9 mouse cellular contexts compared by ENCODE assay signal in the genomic region with DNA sequence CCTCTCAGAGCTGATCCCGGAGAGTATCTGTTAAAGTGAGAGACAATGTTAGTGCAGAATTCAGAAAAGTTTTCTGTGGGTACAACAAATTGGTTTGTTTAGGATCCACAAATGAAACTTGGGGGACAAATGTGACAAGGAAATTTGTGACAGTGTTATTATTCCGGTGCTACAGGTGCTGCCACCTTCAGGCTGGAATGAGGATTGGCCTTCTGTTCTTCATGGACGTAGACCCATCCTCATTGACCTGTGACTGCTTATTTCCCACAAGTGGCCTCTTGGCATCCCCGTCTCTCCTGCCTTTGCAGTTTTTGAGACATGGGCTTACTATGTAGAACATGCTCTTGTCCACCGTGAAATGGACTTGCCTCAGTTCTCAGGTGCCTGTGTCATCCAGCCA.
DNase-seq lines count a peak whose midpoint lies in the region; ATAC-seq and TF ChIP-seq lines count a peak whose summit lies in the region.
"Had no signal": no experiment of that assay in that cellular context is flagged by ENCODE, and none has a peak within 500 bp of the region (broad histone marks: within the 10 kb centered on the region; RNA-seq: fewer than 3 reads in every experiment).

No protein-coding gene starts in this region.

- peak; percentile 11 for DNase-seq in adrenal gland, postnatal 14 days
- no peak for DNase-seq in adrenal gland, adult 18-20 months (ENCODE audit: low spot score in 2 of 2)
- DNase-seq in liver, adult 2 months (ENCODE audit: extremely low read depth, low read depth, low spot score), result peak; percentile 11
- no peak for DNase-seq in liver
- DNase-seq in embryonic facial prominence, embryonic 10.5 days (ENCODE audit: low spot score), result no peak

- no peak overlapping the region for H3K9ac ChIP-seq in liver, adult 2 months (ENCODE audit: low read depth, low read length)

- peak; percentile 49; the same call in 1 of the 2 replicates for TF ChIP-seq CTCF in liver, adult 2 months (IDR thresholded peaks at IDR 0.05; ENCODE audit: low read depth, low read length)

- H3K4me1 ChIP-seq in liver, adult 2 months (ENCODE audit: control insufficient read depth, insufficient read depth, low read length), result no peaks in the 10 kb centered on the region
- H3K4me1 ChIP-seq in embryonic facial prominence, embryonic 10.5 days, result no peaks in the 10 kb centered on the region
- H3K4me1 ChIP-seq: midbrain, embryonic 10.5 days had no signal

- no peaks in the 10 kb centered on the region for H3K79me2 ChIP-seq in liver, adult 2 months (ENCODE audit: control insufficient read depth, insufficient read depth, low read length)

- H3K27me3 ChIP-seq in liver, adult 2 months (ENCODE audit: control insufficient read depth, insufficient read depth, low read length), result no peaks in the 10 kb centered on the region
- H3K27me3 ChIP-seq in embryonic facial prominence, embryonic 10.5 days (replicated peaks; ENCODE audit: low read depth, poor library complexity, severe bottlenecking), result no peaks in the 10 kb centered on the region

- no peak for TF ChIP-seq POLR2A in liver, adult 2 months (IDR thresholded peaks at IDR 0.05; ENCODE audit: extremely low read depth, insufficient read depth, low read length)

- ATAC-seq in activated CD4-positive, CD25-positive, alpha-beta regulatory T cell, adult 4 months, result peak; percentile 65
- ATAC-seq in megakaryocyte progenitor cell, adult 5-6 weeks (replicated peaks; ENCODE audit: poor library complexity), result peak; percentile 85
- ATAC-seq in erythroid progenitor cell, adult 5-6 weeks (replicated peaks; ENCODE audit: low FRiP score, poor library complexity, severe bottlenecking), result no peak

- H3K4me3 ChIP-seq in liver, adult 2 months (ENCODE audit: insufficient read depth, low read depth, low read length), result no peak overlapping the region
- H3K4me3 ChIP-seq in embryonic facial prominence, embryonic 10.5 days, result no peak overlapping the region
- H3K4me3 ChIP-seq: midbrain, embryonic 10.5 days had no signal

- no peaks in the 10 kb centered on the region for H3K9me3 ChIP-seq in embryonic facial prominence, embryonic 10.5 days
- H3K9me3 ChIP-seq: midbrain, embryonic 10.5 days had no signal

- H3K27ac ChIP-seq in liver, adult 2 months (replicated peaks; ENCODE audit: insufficient read depth, low read depth, low read length), result no peak overlapping the region
- H3K27ac ChIP-seq in embryonic facial prominence, embryonic 10.5 days (replicated peaks), result no peak overlapping the region
- H3K27ac ChIP-seq: midbrain, embryonic 10.5 days had no signal

- WGBS in liver, adult 2 months, result 77% methylated on average over 5 of the region's 5 CpGs
- WGBS in embryonic facial prominence, embryonic 10.5 days, result 70% methylated on average over 5 of the region's 5 CpGs

- H3K36me3 ChIP-seq in liver, adult 2 months (ENCODE audit: control insufficient read depth, insufficient read depth, low read length), result no peaks in the 10 kb centered on the region
- no peaks in the 10 kb centered on the region; the same call in none of the 2 replicates for H3K36me3 ChIP-seq in embryonic facial prominence, embryonic 10.5 days (replicated peaks)
- H3K36me3 ChIP-seq: midbrain, embryonic 10.5 days had no signal

Comparison
In these comparisons a context has a peak if more than half of its experiments do, and no peak if none do; other contexts are left out.
1. DNase-seq: peak in adrenal gland, postnatal 14 days (single experiment) and liver, adult 2 months (single experiment); none in adrenal gland, adult 18-20 months (0 of 2), liver (single experiment) and embryonic facial prominence, embryonic 10.5 days (single experiment).